Mouse (Mus musculus): ENCODE data around the gene Pogz. TPM values are rescaled to one million over a fixed set of nuclear protein-coding genes. Genes with fewer than 3 reads are reported as not detected.

Gene Pogz
- polyA plus RNA-seq, 1 experiment from 2014 or later: 24.3 TPM

GRCm38 (mm10) chr3:94804976-94805375, 32.4 kb upstream of the Pogz start:
- H3K36me3 ChIP-seq (ENCODE audit: control insufficient read depth, insufficient read depth, low read length): no peaks in the 10 kb centered on the region
- H3K9ac ChIP-seq (ENCODE audit: low read depth, low read length): no peak overlapping the region
- no peaks in the 10 kb centered on the region for H3K9me3 ChIP-seq (ENCODE audit: control insufficient read depth, low read length)
- no peak for DNase-seq (ENCODE audit: low spot score)
- no peak overlapping the region for H3K4me2 ChIP-seq (replicated peaks; ENCODE audit: low read depth, low read length)
- H3K4me3 ChIP-seq (ENCODE audit: low read depth, low read length): no peak overlapping the region
- H3K27ac ChIP-seq (ENCODE audit: low read depth, low read length): no peak overlapping the region
- H3K27me3 ChIP-seq (ENCODE audit: control insufficient read depth, insufficient read depth, low read length): no peaks in the 10 kb centered on the region
- ATAC-seq (ENCODE audit: low FRiP score): no peak
- WGBS: 79% methylated on average over 4 of the region's 4 CpGs
- H3K4me1 ChIP-seq (replicated peaks; ENCODE audit: control insufficient read depth, insufficient read depth, low read length): no peaks in the 10 kb centered on the region

- Histone ChIP-seq H3K4me1 (replicated peaks; ENCODE audit: control insufficient read depth, insufficient read depth, low read length) (no peaks in the 10 kb centered on the region), H3K36me3 (ENCODE audit: control insufficient read depth, insufficient read depth, low read length) (no peaks in the 10 kb centered on the region), H3K9me3 (ENCODE audit: control insufficient read depth, low read length) (no peaks in the 10 kb centered on the region), H3K4me3 (ENCODE audit: low read depth, low read length) (no peak overlapping the region), H3K27me3 (ENCODE audit: control insufficient read depth, insufficient read depth, low read length) (no peaks in the 10 kb centered on the region), H3K4me2 (replicated peaks; ENCODE audit: low read depth, low read length) (no peak overlapping the region), H3K27ac (ENCODE audit: low read depth, low read length) (no peak overlapping the region), H3K9ac (ENCODE audit: low read depth, low read length) (no peak overlapping the region)
- 86% methylated on average over 1 of the region's 1 CpGs for WGBS
- no peak for ATAC-seq (ENCODE audit: low FRiP score)
- no peak for DNase-seq (ENCODE audit: low spot score)
These were observed 29.1 kb upstream of the Pogz start for GRCm38 (mm10) chr3:94808296-94808695.

GRCm38 (mm10) chr3:94811628-94812027, 25.7 kb upstream of the Pogz start:
- Histone ChIP-seq H3K4me1 (replicated peaks; ENCODE audit: control insufficient read depth, insufficient read depth, low read length) (no peaks in the 10 kb centered on the region), H3K9ac (ENCODE audit: low read depth, low read length) (no peak overlapping the region), H3K4me3 (ENCODE audit: low read depth, low read length) (no peak overlapping the region), H3K27ac (ENCODE audit: low read depth, low read length) (no peak overlapping the region), H3K4me2 (replicated peaks; ENCODE audit: low read depth, low read length) (no peak overlapping the region), H3K27me3 (ENCODE audit: control insufficient read depth, insufficient read depth, low read length) (no peaks in the 10 kb centered on the region), H3K9me3 (ENCODE audit: control insufficient read depth, low read length) (no peaks in the 10 kb centered on the region), H3K36me3 (ENCODE audit: control insufficient read depth, insufficient read depth, low read length) (no peaks in the 10 kb centered on the region)
- no peak for ATAC-seq (ENCODE audit: low FRiP score)
- DNase-seq (ENCODE audit: low spot score): peak; percentile 44
- WGBS: 15% methylated on average over 4 of the region's 4 CpGs

GRCm38 (mm10) chr3:94813651-94814050, 23.7 kb upstream of the Pogz start:
- no peaks in the 10 kb centered on the region for H3K9me3 ChIP-seq (ENCODE audit: control insufficient read depth, low read length)
- H3K27ac ChIP-seq (ENCODE audit: low read depth, low read length): no peak overlapping the region
- WGBS: 90% methylated on average over 3 of the region's 3 CpGs
- no peaks in the 10 kb centered on the region for H3K4me1 ChIP-seq (replicated peaks; ENCODE audit: control insufficient read depth, insufficient read depth, low read length)
- DNase-seq (ENCODE audit: low spot score) (no peak), ATAC-seq (ENCODE audit: low FRiP score) (no peak)
- no peaks in the 10 kb centered on the region for H3K36me3 ChIP-seq (ENCODE audit: control insufficient read depth, insufficient read depth, low read length)
- no peak overlapping the region for H3K4me3 ChIP-seq (ENCODE audit: low read depth, low read length)
- no peaks in the 10 kb centered on the region for H3K27me3 ChIP-seq (ENCODE audit: control insufficient read depth, insufficient read depth, low read length)
- no peak overlapping the region for H3K9ac ChIP-seq (ENCODE audit: low read depth, low read length)
- H3K4me2 ChIP-seq (replicated peaks; ENCODE audit: low read depth, low read length): no peak overlapping the region

GRCm38 (mm10) chr3:94814063-94814462, 23.3 kb upstream of the Pogz start:
- Histone ChIP-seq H3K9ac (ENCODE audit: low read depth, low read length) (no peak overlapping the region), H3K27me3 (ENCODE audit: control insufficient read depth, insufficient read depth, low read length) (no peaks in the 10 kb centered on the region), H3K4me2 (replicated peaks; ENCODE audit: low read depth, low read length) (no peak overlapping the region), H3K4me1 (replicated peaks; ENCODE audit: control insufficient read depth, insufficient read depth, low read length) (no peaks in the 10 kb centered on the region), H3K27ac (ENCODE audit: low read depth, low read length) (no peak overlapping the region), H3K36me3 (ENCODE audit: control insufficient read depth, insufficient read depth, low read length) (no peaks in the 10 kb centered on the region), H3K4me3 (ENCODE audit: low read depth, low read length) (no peak overlapping the region), H3K9me3 (ENCODE audit: control insufficient read depth, low read length) (no peaks in the 10 kb centered on the region)
- DNase-seq (ENCODE audit: low spot score): no peak
- WGBS: 85% methylated on average over 4 of the region's 4 CpGs
- no peak for ATAC-seq (ENCODE audit: low FRiP score)

GRCm38 (mm10) chr3:94814663-94815062, 22.7 kb upstream of the Pogz start:
- Histone ChIP-seq H3K4me1 (replicated peaks; ENCODE audit: control insufficient read depth, insufficient read depth, low read length) (no peaks in the 10 kb centered on the region), H3K4me3 (ENCODE audit: low read depth, low read length) (no peak overlapping the region), H3K9ac (ENCODE audit: low read depth, low read length) (no peak overlapping the region), H3K36me3 (ENCODE audit: control insufficient read depth, insufficient read depth, low read length) (no peaks in the 10 kb centered on the region), H3K27me3 (ENCODE audit: control insufficient read depth, insufficient read depth, low read length) (no peaks in the 10 kb centered on the region), H3K9me3 (ENCODE audit: control insufficient read depth, low read length) (no peaks in the 10 kb centered on the region), H3K4me2 (replicated peaks; ENCODE audit: low read depth, low read length) (no peak overlapping the region), H3K27ac (ENCODE audit: low read depth, low read length) (no peak overlapping the region)
- DNase-seq (ENCODE audit: low spot score) (no peak), ATAC-seq (ENCODE audit: low FRiP score) (no peak)
- 85% methylated on average over 4 of the region's 4 CpGs for WGBS

GRCm38 (mm10) chr3:94815603-94816002, 21.8 kb upstream of the Pogz start:
- ATAC-seq (ENCODE audit: low FRiP score) (no peak), DNase-seq (ENCODE audit: low spot score) (no peak)
- no peak overlapping the region for H3K4me3 ChIP-seq (ENCODE audit: low read depth, low read length)

GRCm38 (mm10) chr3:94817731-94818130, 19.6 kb upstream of the Pogz start:
- H3K9ac ChIP-seq (ENCODE audit: low read depth, low read length): no peak overlapping the region
- ATAC-seq (ENCODE audit: low FRiP score): no peak
- H3K27ac ChIP-seq (ENCODE audit: low read depth, low read length): no peak overlapping the region
- no peak overlapping the region for H3K4me2 ChIP-seq (replicated peaks; ENCODE audit: low read depth, low read length)
- H3K4me1 ChIP-seq (replicated peaks; ENCODE audit: control insufficient read depth, insufficient read depth, low read length): no peaks in the 10 kb centered on the region
- WGBS: 94% methylated on average over 2 of the region's 2 CpGs
- H3K36me3 ChIP-seq (ENCODE audit: control insufficient read depth, insufficient read depth, low read length): no peaks in the 10 kb centered on the region
- no peaks in the 10 kb centered on the region for H3K9me3 ChIP-seq (ENCODE audit: control insufficient read depth, low read length)
- no peak for DNase-seq (ENCODE audit: low spot score)
- no peak overlapping the region for H3K4me3 ChIP-seq (ENCODE audit: low read depth, low read length)
- H3K27me3 ChIP-seq (ENCODE audit: control insufficient read depth, insufficient read depth, low read length): no peaks in the 10 kb centered on the region

More at GRCm38 (mm10) chr3:94815603-94816002, 21.8 kb upstream of the Pogz start:
- Histone ChIP-seq H3K9ac (ENCODE audit: low read depth, low read length) (no peak overlapping the region), H3K9me3 (ENCODE audit: control insufficient read depth, low read length) (no peaks in the 10 kb centered on the region), H3K27ac (ENCODE audit: low read depth, low read length) (no peak overlapping the region), H3K27me3 (ENCODE audit: control insufficient read depth, insufficient read depth, low read length) (no peaks in the 10 kb centered on the region), H3K4me2 (replicated peaks; ENCODE audit: low read depth, low read length) (no peak overlapping the region), H3K4me1 (replicated peaks; ENCODE audit: control insufficient read depth, insufficient read depth, low read length) (no peaks in the 10 kb centered on the region), H3K36me3 (ENCODE audit: control insufficient read depth, insufficient read depth, low read length) (no peaks in the 10 kb centered on the region)

- Histone ChIP-seq H3K9ac (ENCODE audit: low read depth, low read length) (no peak overlapping the region), H3K4me1 (replicated peaks; ENCODE audit: control insufficient read depth, insufficient read depth, low read length) (no peaks in the 10 kb centered on the region), H3K4me3 (ENCODE audit: low read depth, low read length) (no peak overlapping the region), H3K27me3 (ENCODE audit: control insufficient read depth, insufficient read depth, low read length) (no peaks in the 10 kb centered on the region), H3K27ac (ENCODE audit: low read depth, low read length) (no peak overlapping the region), H3K9me3 (ENCODE audit: control insufficient read depth, low read length) (no peaks in the 10 kb centered on the region), H3K4me2 (replicated peaks; ENCODE audit: low read depth, low read length) (no peak overlapping the region), H3K36me3 (ENCODE audit: control insufficient read depth, insufficient read depth, low read length) (no peaks in the 10 kb centered on the region)
- ATAC-seq (ENCODE audit: low FRiP score) (no peak), DNase-seq (ENCODE audit: low spot score) (peak; percentile 12)
- 73% methylated on average over 23 of the region's 24 CpGs for WGBS
These were observed 17.6 kb upstream of the Pogz start for GRCm38 (mm10) chr3:94819452-94820425.

Measured in hindbrain, embryonic 11.5 days (tissue).